Mouse (Mus musculus): ENCODE data around the gene Xpo6.

DNA sequence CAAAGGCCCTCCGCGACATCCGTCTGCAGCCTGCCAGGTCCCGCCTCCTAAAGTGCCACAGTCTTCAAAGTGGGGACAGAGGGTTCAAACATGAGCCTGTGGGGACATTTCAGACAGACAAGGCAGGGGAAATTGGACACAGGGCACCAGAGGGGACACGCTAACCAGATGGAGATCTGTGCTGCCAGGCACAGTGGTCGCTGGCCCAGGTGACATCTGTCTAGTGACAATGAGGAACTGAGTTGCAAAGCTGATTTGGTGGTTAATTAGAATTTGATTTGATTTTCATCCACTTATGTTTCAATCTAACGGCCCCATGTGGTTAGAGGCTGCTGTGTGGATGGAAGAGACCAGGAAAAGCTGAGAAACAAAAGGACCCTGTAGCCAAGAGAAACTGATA is 146.7 kb downstream of the Xpo6 start:
- TF ChIP-seq HCFC1 (IDR thresholded peaks at IDR 0.05; ENCODE audit: borderline replicate concordance, insufficient read depth, low read length) (no peak), CHD2 (IDR thresholded peaks at IDR 0.05; ENCODE audit: low read depth, low read length) (no peak), ZC3H11A (IDR thresholded peaks at IDR 0.05; ENCODE audit: borderline replicate concordance, low read depth, low read length) (no peak), MAFK (IDR thresholded peaks at IDR 0.05; ENCODE audit: insufficient read depth, low read depth, low read length) (no peak)
